Comparison of ENCODE assay signal across 10 mouse cellular contexts in the genomic region with DNA sequence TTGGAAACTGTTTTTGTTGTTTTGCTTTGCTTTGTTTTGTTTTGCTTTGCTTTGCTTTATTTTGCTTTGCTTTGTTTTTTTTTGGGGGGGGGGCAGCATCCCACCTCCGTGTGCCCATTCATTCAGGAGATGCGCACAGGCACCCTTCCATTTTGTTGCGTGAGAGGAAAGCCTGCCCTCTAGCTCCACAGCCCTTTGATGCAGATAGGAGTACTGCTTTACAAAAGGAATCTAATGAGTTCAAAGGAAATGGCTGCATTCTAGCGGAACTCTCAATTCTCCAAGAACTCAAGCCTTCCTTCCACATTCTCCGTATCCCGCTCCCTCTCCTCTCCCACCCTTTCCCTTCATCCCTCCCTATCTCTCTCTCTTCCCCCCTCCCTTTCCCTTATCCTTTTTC.
DNase-seq lines count a peak whose midpoint lies in the region; ATAC-seq lines count a peak whose summit lies in the region.
"Had no signal": no experiment of that assay in that cellular context is flagged by ENCODE, and none has a peak within 500 bp of the region (broad histone marks: within the 10 kb centered on the region; RNA-seq: fewer than 3 reads in every experiment).

No protein-coding gene starts in this region.

- H3K9me3 ChIP-seq in heart, embryonic 13.5 days: no peaks in the 10 kb centered on the region
- H3K9me3 ChIP-seq in hindbrain, embryonic 12.5 days (replicated peaks): no peaks in the 10 kb centered on the region
- H3K9me3 ChIP-seq in midbrain, embryonic 12.5 days: no peaks in the 10 kb centered on the region

- no peak overlapping the region for H3K27ac ChIP-seq in heart, embryonic 13.5 days (replicated peaks)
- H3K27ac ChIP-seq in hindbrain, embryonic 12.5 days: no peak overlapping the region
- no peak overlapping the region for H3K27ac ChIP-seq in midbrain, embryonic 12.5 days (replicated peaks)
- H3K27ac ChIP-seq: gastrocnemius, adult 2 months had no signal

- peaks cover 18% of the 10 kb centered on the region for H3K4me1 ChIP-seq in heart, embryonic 13.5 days
- H3K4me1 ChIP-seq in hindbrain, embryonic 12.5 days: peaks cover 10% of the 10 kb centered on the region
- peaks cover 15% of the 10 kb centered on the region for H3K4me1 ChIP-seq in midbrain, embryonic 12.5 days

- 17% methylated on average over 6 of the region's 6 CpGs for WGBS in heart, embryonic 13.5 days
- WGBS in hindbrain, embryonic 12.5 days: 15% methylated on average over 6 of the region's 6 CpGs
- WGBS in midbrain, embryonic 12.5 days: 7% methylated on average over 6 of the region's 6 CpGs

- peaks cover 92% of the 10 kb centered on the region for H3K27me3 ChIP-seq in heart, embryonic 13.5 days (replicated peaks)
- H3K27me3 ChIP-seq in hindbrain, embryonic 12.5 days: peaks cover 8% of the 10 kb centered on the region; the same call in 1 of the 2 replicates
- H3K27me3 ChIP-seq in midbrain, embryonic 12.5 days: peaks cover 35% of the 10 kb centered on the region
- H3K27me3 ChIP-seq: Patski had no signal

- intact Hi-C loops in left cerebral cortex, postnatal 36 days (cut with DNase I): no loop called here

- H3K36me3 ChIP-seq in heart, embryonic 13.5 days: no peaks in the 10 kb centered on the region
- no peaks in the 10 kb centered on the region for H3K36me3 ChIP-seq in hindbrain, embryonic 12.5 days
- H3K36me3 ChIP-seq in midbrain, embryonic 12.5 days: no peaks in the 10 kb centered on the region

- no peak for DNase-seq in heart, adult 18-20 months
- DNase-seq in brain, embryonic 18.5 days (ENCODE audit: low read depth, low spot score): peak; percentile 43
- no peak for DNase-seq in left cerebral cortex, postnatal 36 days (ENCODE audit: low spot score in 2 of 2)
- DNase-seq in layer of hippocampus, postnatal 36 days: no peak
- DNase-seq: gastrocnemius, adult 2 months had no signal

- H3K9ac ChIP-seq in heart, embryonic 13.5 days: no peak overlapping the region
- H3K9ac ChIP-seq in hindbrain, embryonic 12.5 days: no peak overlapping the region
- peak overlapping the region; percentile 31; the same call in 1 of the 2 replicates for H3K9ac ChIP-seq in midbrain, embryonic 12.5 days (replicated peaks)

- no peak for ATAC-seq in heart, embryonic 13.5 days (ENCODE audit: extremely low read depth, insufficient number of reproducible peaks, low FRiP score, low TSS enrichment)
- ATAC-seq in hindbrain, embryonic 12.5 days (ENCODE audit: low FRiP score): no peak
- no peak for ATAC-seq in midbrain, embryonic 12.5 days (ENCODE audit: low FRiP score, low read depth)
- no peak for ATAC-seq in CD4-positive, CD25-positive, alpha-beta regulatory T cell, adult 4 months
- ATAC-seq: Patski had no signal

- peak overlapping the region; percentile 29 for H3K4me3 ChIP-seq in heart, embryonic 13.5 days
- H3K4me3 ChIP-seq in hindbrain, embryonic 12.5 days: peak overlapping the region; percentile 10; the same call in 1 of the 2 replicates
- peak overlapping the region; percentile 13; the same call in 1 of the 2 replicates for H3K4me3 ChIP-seq in midbrain, embryonic 12.5 days
- H3K4me3 ChIP-seq: gastrocnemius, adult 2 months had no signal

- H3K4me2 ChIP-seq in heart, embryonic 13.5 days: peak overlapping the region; percentile 62
- H3K4me2 ChIP-seq in hindbrain, embryonic 12.5 days (replicated peaks): peak overlapping the region; percentile 45
- peak overlapping the region; percentile 43 for H3K4me2 ChIP-seq in midbrain, embryonic 12.5 days (replicated peaks)
